Mouse (Mus musculus): ENCODE results near the gene Spryd4. TPM values are rescaled to one million over a fixed set of nuclear protein-coding genes. Genes with fewer than 3 reads are reported as not detected.
"Not testable (repeated sequence)": the region's sequence is repeated elsewhere in the genome, so short reads cannot be mapped to it uniquely, and the experiment has no call there.

Gene Spryd4
- 10 to 100 TPM; 10.7 to 11.3 TPM for total RNA-seq (2021)
- long read RNA-seq, experiment 1, transcript Spryd4-201 (2 exons, 1,583 nt) = major isoform, 15 of 15 reads
- long read RNA-seq, experiment 1, partial matches to known transcripts = 0 of 15 reads
- long read RNA-seq, experiment 1, other reads (novel, unspliced or antisense) = 0 of 15 reads
- long read RNA-seq, experiment 2, transcript Spryd4-201 (2 exons, 1,583 nt) = major isoform, 9 of 9 reads
- long read RNA-seq, experiment 2, partial matches to known transcripts = 0 of 9 reads
- long read RNA-seq, experiment 2, other reads (novel, unspliced or antisense) = 0 of 9 reads

DNA sequence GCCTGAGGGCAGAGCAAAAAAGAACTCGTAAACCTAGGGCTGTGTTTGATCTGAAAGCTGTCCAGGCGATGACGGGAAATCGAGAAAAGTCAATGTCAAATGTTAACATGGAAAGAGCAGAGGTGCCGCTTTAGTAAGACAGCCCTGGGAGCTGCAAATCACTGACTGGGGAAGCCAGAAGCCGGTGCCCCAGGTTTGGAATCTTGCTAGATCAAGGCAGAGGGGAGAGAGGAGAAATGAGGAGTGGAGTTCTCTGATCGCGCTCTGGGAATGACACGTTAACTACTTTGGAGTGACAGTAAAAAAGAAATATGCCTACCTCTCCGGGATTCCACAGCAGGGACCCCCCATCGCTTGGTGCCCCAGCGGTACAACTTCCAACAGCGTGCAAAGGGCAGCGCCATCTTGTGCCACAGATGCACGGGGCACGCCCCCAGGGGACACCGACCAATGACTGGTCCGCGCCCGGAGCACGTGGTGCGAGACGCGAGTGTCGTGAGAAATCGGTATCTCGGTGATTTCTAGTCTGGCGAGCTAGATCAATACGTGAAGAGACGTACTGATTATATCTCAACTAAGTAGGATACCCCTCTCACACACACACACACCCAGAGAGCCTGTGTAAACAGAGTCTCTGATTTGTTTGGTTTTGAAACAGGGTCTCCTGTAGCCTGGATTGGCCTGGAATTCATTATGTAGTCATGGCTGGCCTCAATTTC is at the start of gene Spryd4:
Gene Spryd4, minus strand, starts transcription at position 418 of the 719 bp plus-strand sequence.
- intact Hi-C loops (cut with DNase I) = loop anchor here (2.0 to 5.0 kb wide), 2 partner anchors 21 to 71 kb away; partner anchors contain the start of gene Timeless
- peak; percentile 90 to 92 for DNase-seq (ENCODE audit: low spot score in 2 of 2)

DNA sequence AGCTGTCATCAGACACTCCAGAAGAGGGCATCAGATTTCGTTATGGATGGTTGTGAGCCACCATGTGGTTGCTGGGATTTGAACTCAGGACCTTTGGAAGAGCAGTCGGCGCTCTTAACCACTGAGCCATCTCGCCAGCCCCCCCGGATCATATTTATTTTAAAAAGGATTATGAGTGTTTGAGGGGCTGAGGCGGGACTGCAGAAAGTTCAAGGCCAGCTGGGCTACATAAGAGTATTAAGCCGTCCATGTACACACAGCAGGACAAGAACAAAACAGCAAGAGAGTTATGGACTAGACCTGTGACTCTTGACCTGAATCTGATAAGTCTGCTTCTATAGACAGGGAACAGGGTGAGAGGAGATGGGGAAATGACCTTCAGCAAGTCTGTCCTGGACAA is 48.8 kb upstream of the Spryd4 start:
- intact Hi-C loops (cut with DNase I); DNase-seq (ENCODE audit: low spot score in 2 of 2): not testable (repeated sequence)

DNA sequence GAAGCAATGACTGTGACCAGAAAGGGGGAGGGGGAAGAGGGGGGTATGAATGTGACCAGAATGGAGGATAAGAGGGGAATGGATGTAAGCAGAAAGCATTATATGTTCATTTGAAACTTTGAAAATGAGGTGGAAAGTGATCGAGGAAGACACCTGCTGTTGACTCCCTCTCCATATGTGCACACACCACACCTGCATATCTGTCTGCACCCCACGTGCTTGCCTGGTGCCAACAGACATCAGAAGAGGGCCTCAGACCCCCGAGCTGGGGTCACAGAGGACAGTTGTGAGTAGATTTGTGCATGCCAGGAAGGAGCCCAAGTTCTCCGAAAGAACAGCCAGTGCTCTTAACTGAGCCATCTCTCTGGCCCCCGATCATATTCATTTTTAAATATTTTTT is 48.3 kb upstream of the Spryd4 start:
- DNase-seq (ENCODE audit: low spot score in 2 of 2) = no peak
- intact Hi-C loops (cut with DNase I) = no loop called here

DNA sequence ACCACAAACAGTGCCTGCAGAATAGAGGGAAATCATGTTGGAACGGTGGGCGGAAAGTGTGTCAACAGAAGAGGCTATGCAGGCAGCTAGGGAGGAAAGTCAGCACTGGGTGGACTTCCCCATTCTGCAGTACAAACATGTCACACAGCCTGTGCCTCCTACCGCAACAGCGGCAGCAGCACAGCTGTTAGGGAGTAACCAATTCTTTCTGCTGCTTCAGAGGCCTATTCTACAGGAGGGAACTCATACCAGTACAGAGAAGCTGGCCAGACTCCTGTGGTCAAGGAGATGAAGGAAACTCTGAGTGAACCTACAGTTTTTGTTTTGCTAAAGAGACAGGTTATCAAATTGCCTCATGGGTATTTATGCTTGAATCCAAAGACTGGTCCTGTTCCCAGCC is 47.3 kb upstream of the Spryd4 start:
- DNase-seq (ENCODE audit: low spot score in 2 of 2) = no peak
- intact Hi-C loops (cut with DNase I) = no loop called here

DNA sequence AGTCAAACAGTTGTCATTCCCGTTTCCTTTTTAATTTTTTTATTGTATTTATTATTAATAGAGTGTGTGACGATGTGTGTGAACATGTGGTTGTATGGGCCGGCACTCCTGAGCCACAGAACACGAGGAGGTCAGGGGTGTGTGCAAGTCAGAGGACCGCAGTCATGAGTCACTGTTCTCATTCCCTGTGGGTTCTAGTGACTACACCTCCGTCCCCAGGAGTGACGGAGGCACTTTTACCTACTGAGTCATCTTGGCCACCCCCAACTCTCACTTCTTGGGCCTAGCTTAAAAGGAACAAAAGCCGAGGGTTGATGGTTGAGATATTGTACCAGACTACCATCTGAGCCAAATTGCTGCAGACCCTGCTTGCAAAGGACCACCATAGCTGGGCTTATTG is 44.7 kb upstream of the Spryd4 start:
- no peak for DNase-seq (ENCODE audit: low spot score in 2 of 2)
- intact Hi-C loops (cut with DNase I) = no loop called here

DNA sequence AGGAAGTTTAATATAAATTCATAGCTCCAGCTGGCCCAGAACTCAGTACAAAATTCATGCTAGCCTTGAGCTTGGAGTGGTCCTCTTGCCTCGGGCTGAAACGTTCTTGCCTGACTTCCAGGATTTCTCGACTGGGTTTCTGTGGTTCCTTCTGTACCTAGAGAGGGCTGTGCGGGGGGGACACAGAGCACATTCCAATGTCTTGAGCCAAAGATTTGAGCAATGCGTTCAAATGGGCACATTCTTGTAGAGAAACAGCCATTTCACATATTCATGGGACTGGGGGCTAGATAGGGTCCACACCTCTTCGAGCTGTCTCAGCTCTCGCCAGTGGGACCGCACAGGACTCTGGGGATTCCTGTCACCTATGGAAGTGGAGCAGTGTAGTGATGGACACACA is 44.3 kb upstream of the Spryd4 start:
- intact Hi-C loops (cut with DNase I) = no loop called here
- no peak for DNase-seq (ENCODE audit: low spot score in 2 of 2)

DNA sequence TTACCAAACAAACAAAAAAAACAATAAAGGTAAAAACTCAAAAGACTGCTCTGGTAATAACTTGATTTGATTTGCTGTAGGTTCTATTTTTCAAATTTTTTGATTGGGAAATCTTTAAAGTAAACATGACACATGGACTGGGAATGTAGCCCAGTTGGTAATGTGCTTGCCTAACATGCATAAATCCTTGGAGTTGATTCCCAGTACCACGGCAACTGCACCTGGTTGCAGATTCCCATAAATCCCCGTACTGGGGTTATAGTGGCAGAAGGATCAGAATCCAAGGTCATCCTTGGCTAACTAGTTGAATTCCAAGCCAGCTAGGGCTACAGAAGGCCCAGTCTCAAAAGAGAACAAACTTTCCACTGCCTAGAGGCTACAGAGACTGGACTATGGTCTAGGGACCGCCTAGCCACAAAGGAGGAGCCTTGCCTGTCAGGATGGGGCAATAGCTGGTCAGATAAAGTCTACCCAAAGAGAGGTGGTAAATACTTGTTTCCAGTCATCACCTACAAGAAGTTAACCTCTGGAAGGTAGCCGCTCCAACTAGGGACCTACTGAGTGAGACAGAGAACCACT is 42.2 kb upstream of the Spryd4 start, which contains the start of gene Apon:
Gene Apon, plus strand, starts transcription at position 420 of the 579 bp plus-strand sequence.
- intact Hi-C loops (cut with DNase I) = no loop called here

DNA sequence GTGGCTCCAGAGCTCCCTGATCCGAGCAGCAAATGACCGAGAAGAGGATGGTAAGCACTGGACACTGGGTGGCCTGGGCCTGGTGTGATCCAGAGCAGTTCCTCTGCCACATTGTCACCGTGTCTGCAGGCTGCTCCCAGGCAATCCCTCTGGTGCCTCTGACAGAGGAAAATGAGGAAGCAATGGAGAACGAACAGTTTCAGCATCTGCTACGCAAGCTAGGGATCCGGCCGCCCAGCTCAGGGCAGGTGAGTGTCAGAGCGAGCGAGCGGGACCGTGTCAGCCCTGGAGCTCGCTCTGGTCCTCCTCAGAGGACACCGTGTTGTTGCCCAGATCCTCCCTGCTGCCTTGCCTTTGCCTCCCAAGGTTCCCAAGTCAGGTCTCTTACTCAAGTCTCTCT is 39.0 kb upstream of the Spryd4 start:
- DNase-seq (ENCODE audit: low spot score in 2 of 2) = no peak
- intact Hi-C loops (cut with DNase I) = no loop called here

More for the DNA sequence above, 42.2 kb upstream of the Spryd4 start, which contains the start of gene Apon:
- no peak for DNase-seq (ENCODE audit: low spot score in 2 of 2)

DNA sequence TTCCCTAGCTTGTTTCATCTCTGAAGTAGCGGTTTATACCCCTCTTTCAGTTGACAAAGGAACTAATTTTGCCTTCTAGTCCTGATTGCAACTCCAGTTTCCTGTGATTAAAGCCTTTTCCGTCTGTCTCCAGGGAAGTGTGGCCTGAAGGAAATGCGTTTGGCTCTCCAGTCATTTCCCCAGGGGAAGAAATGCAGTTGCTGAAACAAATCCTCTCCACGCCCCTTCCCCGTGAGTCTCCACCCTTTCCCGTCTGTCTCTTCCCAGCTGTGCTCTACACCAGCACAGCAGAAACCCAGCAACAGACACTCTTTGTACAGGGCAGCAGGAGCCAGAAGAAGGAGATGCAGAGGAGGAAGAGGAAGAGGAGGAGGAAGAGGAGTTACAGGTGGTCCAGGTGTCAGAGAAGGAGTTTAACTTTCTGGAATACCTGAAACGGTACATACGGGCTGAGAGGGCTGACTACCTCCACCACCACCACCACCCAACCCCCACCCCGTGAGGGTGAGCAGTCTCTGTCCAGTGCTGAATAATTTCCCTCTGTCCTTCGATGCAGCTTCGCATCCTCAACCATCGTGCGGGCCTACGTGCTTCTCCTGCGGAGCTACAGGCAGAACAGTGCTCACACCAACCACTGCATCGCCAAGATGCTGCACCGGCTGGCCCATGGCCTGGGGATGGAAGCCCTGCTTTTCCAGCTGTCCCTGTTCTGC is 35.6 kb upstream of the Spryd4 start:
- no peak for DNase-seq (ENCODE audit: low spot score in 2 of 2)
- intact Hi-C loops (cut with DNase I) = no loop called here

DNA sequence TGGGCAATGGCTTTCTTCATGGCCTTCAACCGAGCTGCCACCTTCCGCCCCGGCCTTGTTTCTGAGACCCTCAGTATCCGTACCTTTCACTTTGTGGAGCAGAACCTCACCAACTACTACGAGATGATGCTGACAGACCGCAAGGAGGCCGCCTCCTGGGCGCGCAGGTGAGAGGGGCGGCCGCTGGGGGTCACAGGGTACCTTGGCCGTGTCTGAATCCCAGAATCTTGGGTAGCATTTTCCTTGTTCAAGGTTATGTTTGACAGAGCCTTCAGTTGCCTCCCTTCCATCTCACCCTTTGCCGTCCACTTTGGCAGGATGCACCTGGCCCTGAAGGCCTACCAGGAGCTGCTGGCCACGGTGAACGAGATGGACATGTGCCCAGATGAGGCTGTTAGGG is 32.5 kb upstream of the Spryd4 start:
- intact Hi-C loops (cut with DNase I) = no loop called here
- no peak for DNase-seq (ENCODE audit: low spot score in 2 of 2)

DNA sequence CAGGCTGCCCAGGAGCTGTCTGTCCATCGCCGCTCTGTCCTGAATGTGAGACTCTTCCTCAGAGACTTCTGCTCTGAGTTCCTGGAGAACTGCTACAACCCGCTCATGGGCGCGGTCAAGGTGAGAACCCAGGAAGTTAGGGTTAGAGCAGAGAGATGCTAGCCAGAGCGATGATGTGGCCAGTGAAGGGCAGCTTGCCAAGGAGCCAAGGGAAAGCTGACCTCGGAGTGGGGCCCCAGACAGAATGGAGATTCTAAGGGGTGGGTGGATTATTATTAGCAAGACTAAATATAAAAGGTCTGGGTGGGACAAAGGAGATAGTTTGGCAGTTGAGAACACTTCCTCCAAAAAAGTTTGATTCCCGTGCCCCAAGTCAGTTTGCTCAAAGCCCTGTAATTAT is 31.6 kb upstream of the Spryd4 start:
- intact Hi-C loops (cut with DNase I) = no loop called here
- no peak for DNase-seq (ENCODE audit: low spot score in 2 of 2)

DNA sequence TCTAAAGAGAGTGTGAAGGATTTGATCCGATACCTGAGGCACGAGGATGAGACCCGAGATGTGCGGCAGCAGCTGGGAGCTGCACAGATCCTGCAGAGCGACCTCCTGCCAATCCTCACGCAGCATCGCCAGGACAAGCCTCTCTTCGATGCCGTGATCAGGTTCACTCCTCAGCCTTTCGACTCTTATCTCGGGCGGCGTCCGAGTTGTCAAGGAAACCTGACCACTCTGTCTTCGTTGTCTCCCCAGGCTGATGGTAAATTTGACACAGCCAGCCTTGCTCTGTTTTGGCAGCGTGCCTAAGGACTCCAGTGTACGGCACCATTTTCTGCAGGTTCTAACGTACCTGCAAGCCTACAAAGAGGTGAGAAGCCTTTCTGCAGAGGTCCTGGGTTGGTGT is 28.5 kb upstream of the Spryd4 start:
- DNase-seq (ENCODE audit: low spot score in 2 of 2) = no peak
- intact Hi-C loops (cut with DNase I) = no loop called here

DNA sequence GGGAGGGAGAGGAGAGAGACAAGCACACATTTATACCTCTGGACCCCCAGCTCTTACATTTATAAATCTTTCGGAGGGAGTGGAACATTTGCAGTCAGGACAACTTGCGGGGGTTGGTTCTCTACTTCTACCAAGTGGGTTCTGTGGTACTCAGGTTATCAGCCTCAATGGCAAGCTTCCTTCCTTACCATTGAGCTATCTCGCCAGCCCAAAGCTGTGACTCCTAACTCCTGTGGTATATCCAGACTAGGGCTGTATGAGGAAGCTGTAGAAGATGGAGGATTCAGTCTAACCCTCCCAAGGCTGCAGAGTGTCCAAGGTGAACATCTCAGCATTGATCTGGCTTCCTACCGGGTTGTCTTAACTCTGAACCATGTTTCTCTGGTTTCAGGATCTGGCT is 27.5 kb upstream of the Spryd4 start:
- DNase-seq (ENCODE audit: low spot score in 2 of 2) = no peak
- intact Hi-C loops (cut with DNase I) = loop anchor here (5.0 kb wide), 1 partner anchor 43 kb away; no protein-coding TSS in a partner anchor

DNA sequence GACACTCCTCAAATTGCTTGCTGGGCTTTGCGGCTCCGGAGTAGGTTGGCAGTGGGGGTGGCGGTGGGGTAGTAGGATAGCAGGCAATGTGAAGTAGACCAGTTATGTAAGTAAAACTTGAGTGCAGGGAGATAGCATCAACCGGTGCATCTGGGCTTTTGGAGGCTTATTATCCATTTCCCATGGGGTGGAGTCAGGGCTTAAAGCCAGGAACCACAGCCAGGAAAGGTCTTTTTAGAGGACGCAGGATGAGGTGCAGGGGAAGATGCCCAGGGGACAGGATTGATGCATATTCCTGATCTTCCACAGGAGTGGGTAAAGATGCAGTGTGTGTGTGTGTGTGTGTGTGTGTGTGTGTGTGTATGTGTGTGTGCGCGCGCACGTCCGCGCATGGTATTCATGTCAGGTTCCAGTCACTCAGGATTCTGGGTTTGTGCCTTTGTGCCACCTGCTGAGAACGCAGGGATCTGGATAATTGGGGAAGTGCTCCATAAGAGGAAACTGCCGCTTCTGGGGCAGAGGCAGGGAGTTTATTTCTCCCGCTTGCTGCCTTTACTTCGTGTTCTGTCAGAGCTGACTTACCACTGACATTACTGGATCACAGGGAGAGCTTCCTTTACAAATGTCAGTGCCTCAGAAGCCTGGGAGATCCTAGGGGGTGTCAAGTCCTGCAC is 26.3 kb upstream of the Spryd4 start:
- intact Hi-C loops (cut with DNase I) = loop anchor here (5.0 kb wide), 1 partner anchor 44 kb away; no protein-coding TSS in a partner anchor
- peak in 1 of 2 experiments; percentile 20 for DNase-seq (ENCODE audit: low spot score in 2 of 2)

DNA sequence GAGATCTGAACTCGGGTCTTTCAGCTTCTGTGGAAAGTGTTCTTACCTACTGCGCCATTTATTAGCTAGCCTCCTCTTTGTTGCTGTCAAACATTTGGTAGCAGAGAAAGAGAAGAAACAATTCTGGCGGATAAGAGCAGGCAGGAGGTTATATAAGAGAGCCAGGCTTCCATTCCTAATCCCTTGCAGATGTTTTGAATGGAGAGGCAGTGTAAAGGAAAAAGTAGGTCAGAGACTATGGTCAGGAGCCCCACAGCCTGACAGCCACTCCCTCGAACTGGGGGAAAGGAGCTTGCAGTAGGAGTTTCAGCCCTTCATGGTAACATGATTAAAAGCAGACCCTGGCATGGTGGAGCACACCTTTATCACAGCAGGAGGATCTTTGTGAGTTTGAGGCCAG is 24.7 kb upstream of the Spryd4 start:
- intact Hi-C loops (cut with DNase I) = loop anchor here (5.0 kb wide), 1 partner anchor 46 kb away; no protein-coding TSS in a partner anchor

DNA sequence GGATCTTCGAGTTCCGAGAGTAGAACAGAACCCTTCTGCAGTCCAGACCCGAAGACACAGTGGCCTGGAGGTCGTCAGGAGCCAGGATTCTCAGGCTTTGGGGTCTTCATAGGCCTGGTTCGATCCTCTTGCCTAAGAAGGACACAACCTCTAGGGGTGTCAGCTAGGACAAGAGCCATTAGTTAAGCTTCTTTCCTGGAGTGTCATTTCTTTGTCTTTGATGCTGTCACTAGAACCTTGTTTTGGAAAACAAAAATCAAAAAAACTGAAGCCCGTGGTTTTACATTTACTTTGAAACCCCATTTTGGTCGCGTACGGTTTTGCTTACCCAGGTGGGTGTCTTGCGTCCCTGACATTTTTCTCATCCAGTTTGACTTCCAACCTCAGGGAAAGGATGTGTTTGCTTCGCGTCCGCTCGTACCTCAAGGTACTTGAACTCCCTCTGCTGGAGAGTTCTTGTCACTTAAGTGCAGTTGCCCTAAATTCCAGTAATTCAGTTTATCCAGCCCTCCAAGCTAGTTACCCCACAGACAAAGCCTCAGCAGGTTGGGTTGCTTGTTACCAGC is 20.9 kb upstream of the Spryd4 start:
- DNase-seq (ENCODE audit: low spot score in 2 of 2) = peak; percentile 73 to 81
- intact Hi-C loops (cut with DNase I) = loop anchor here (2.0 kb wide), 1 partner anchor 20 kb away; no protein-coding TSS in a partner anchor

More for the DNA sequence above, 24.7 kb upstream of the Spryd4 start:
- DNase-seq (ENCODE audit: low spot score in 2 of 2) = no peak

DNA sequence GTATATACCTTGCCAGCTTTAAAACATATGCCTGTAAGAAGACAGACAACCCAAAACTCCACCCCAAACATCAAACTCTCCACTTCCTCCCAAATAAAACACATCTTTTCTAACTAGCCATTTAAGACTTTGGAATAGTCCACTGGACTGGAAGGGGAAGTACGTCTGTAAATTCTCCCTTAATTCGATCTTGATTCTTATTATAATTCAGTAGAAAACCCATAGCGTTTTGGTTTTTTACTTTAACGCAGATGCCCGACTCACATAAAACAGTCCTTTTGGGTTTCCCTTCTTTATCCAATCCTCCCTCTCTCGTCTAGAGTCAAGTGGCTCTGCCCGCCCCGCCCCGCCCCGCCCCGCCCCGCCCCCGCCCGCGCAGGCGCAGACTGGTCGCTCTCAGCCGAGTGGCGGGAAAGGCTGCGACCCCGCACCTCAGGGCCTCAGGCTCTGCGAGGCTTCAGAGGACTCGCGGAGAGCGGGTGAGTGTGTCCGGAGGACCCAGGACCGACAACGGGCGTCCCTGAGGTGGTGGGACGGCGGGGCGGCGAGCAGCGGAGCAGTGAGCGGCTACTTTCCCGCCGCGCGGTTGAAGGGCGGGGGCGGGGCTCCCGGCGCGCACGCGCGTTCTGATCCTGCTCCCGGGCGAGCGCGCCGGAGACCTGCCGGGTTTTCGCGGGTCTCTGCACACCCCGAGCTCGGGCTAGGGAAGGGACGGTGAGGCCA is 20.3 kb upstream of the Spryd4 start, which contains the start of gene Timeless:
Gene Timeless, plus strand, starts transcription at position 369 of the 723 bp plus-strand sequence.
- intact Hi-C loops (cut with DNase I) = loop anchor here (2.0 kb wide), 1 partner anchor 19 kb away; no protein-coding TSS in a partner anchor
- DNase-seq (ENCODE audit: low spot score in 2 of 2) = peak; percentile 81 to 84

DNA sequence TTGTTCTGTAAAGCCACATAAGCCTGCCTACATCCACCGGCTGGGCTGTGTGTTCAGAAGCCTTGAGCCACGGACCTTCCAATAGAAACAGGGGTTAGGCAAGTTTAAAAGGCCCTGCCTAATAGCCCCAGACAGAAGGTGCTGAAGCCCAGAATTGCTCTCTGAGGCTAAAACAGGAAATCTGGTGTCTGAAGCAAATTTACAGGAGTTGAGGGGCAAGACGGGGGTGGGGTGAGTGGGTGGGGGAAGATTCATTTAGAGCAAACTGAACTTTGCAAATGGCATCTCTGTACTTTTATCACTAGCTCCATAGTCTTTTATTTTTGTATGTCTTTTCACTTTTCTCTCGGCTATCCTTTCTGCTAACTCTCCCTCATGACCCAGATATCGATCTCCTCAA is 19.5 kb upstream of the Spryd4 start:
- intact Hi-C loops (cut with DNase I) = no loop called here

More for the DNA sequence above, 19.5 kb upstream of the Spryd4 start:
- no peak for DNase-seq (ENCODE audit: low spot score in 2 of 2)
